Mouse (Mus musculus) myocyte (in vitro differentiated cells): ENCODE measurements at regions not wholly inside any gene's neighbourhood (a gene's known extent, or its start where the extent isn't known, plus 50 kb on each side); places are given as distances from the start of the nearest gene placed in this dataset.

ENCODE experiments used
- CEBPB ChIP-seq: IDR thresholded peaks from 2 replicates; pipeline ENCODE4 v1.6.1; 2011; ENCODE audit warnings: mild to moderate bottlenecking, moderate library complexity; ENCODE audit not compliant: poor library complexity, insufficient read depth, severe bottlenecking
- E2F4 ChIP-seq: IDR thresholded peaks from one replicate; pipeline ENCODE4 v1.6.1; 2011; ENCODE audit warnings: mild to moderate bottlenecking, control low read depth, moderate library complexity; ENCODE audit not compliant: insufficient read depth
- MAX ChIP-seq: IDR thresholded peaks from one replicate; pipeline ENCODE4 v1.6.1; 2011; ENCODE audit warnings: low read depth, mild to moderate bottlenecking, control low read depth
- MYOD1 ChIP-seq, 3 experiments: IDR thresholded peaks; one replicate each; pipeline ENCODE4 v1.6.1; 2011; ENCODE audit warnings: control low read depth in 2 of 3, low read depth in 2 of 3, mild to moderate bottlenecking in 2 of 3, moderate library complexity in 1 of 3; ENCODE audit not compliant: insufficient read length in 2 of 3, control insufficient read depth in 1 of 3
- MYOG ChIP-seq, 3 experiments: IDR thresholded peaks; one replicate each; pipeline ENCODE4 v1.6.1; 2011; ENCODE audit warnings: control low read depth in 2 of 3, low read depth in 2 of 3, mild to moderate bottlenecking in 2 of 3; ENCODE audit not compliant: insufficient read length in 2 of 3, control insufficient read depth in 1 of 3, insufficient read depth in 1 of 3
- POLR2A ChIP-seq: IDR thresholded peaks from one replicate; pipeline ENCODE4 v1.6.1; 2011; ENCODE audit warnings: low read depth, mild to moderate bottlenecking, control low read depth, moderate library complexity; ENCODE audit not compliant: insufficient read length
- POLR2AphosphoS2 ChIP-seq: IDR thresholded peaks from one replicate; pipeline ENCODE4 v1.6.1; 2011; ENCODE audit warnings: low read depth, control low read depth; ENCODE audit not compliant: insufficient read length
- REST ChIP-seq: IDR thresholded peaks from one replicate; pipeline ENCODE4 v1.6.1; 2011; ENCODE audit warnings: mild to moderate bottlenecking, control low read depth, moderate library complexity; ENCODE audit not compliant: insufficient read depth, insufficient read length
- SRF ChIP-seq: IDR thresholded peaks from one replicate; pipeline ENCODE4 v1.6.1; 2011; ENCODE audit warnings: low read depth; ENCODE audit not compliant: control insufficient read depth, insufficient read length
- TCF12 ChIP-seq: IDR thresholded peaks from one replicate; pipeline ENCODE4 v1.6.1; 2011; ENCODE audit warnings: mild to moderate bottlenecking, control low read depth; ENCODE audit not compliant: poor library complexity, insufficient read depth, severe bottlenecking
- TCF3 ChIP-seq: IDR thresholded peaks from one replicate; pipeline ENCODE4 v1.6.1; 2011; ENCODE audit warnings: low read depth, control low read depth; ENCODE audit not compliant: insufficient read length
- USF1 ChIP-seq: IDR thresholded peaks from one replicate; pipeline ENCODE4 v1.6.1; 2011; ENCODE audit warnings: low read depth, mild to moderate bottlenecking, control low read depth, moderate library complexity

DNA sequence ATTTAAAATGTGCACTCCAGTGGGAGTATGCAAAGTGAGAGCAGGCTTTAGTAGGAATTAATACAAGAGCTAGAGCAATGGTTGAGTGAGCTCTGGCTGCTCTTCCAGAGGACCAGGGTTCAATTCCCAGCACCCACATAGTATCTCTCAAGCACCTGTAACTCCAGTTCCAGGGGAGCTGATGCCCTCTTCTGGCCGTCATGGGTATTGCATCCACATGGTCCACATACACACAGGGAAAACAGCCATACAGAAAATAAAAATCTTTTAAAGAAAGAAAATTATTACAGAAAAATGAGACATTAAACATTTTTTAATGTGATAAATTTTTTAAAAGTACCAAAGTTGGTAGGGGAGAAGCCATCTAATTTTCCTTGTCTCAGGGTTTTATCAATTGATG lies 196.3 kb downstream of the Cdc5l start:
- no peak for TF ChIP-seq TCF12
- no peak for TF ChIP-seq SRF
- TF ChIP-seq POLR2A, result no peak
- TF ChIP-seq MAX, result no peak
- TF ChIP-seq POLR2AphosphoS2, result no peak
- no peak for TF ChIP-seq CEBPB
- TF ChIP-seq USF1, result no peak
- TF ChIP-seq MYOG (IDR thresholded peaks at IDR 0.05; ENCODE audit: control insufficient read depth in 1 of 3, insufficient read depth in 1 of 3, insufficient read length in 2 of 3, low read depth in 2 of 3), result no peak
- no peak for TF ChIP-seq REST
- no peak for TF ChIP-seq MYOD1 (IDR thresholded peaks at IDR 0.05; ENCODE audit: control insufficient read depth in 1 of 3, insufficient read length in 2 of 3, low read depth in 2 of 3)
- TF ChIP-seq E2F4, result no peak
- no peak for TF ChIP-seq TCF3
